Mouse (Mus musculus) liver, embryonic 14.5 days (tissue): ENCODE data around the gene Pan3. TPM values are rescaled to one million over a fixed set of nuclear protein-coding genes. Genes with fewer than 3 reads are reported as not detected.

Experiments used
- ATAC-seq: fragments of 200-750 bp; cut with Nextera tagmentation; 2 replicates; pipeline ENCODE4 v1.8.0; 2017; ENCODE audit warnings: moderate number of reproducible peaks, mild to moderate bottlenecking, moderate library complexity; ENCODE audit not compliant: insufficient read depth
- DNase-seq, 3 experiments: peaks; one replicate each; pipeline ENCODE4 v3.0.0-alpha.2; 2012 to 2013; ENCODE audit warnings: low read depth in 3 of 3, low spot score in 3 of 3
- H3K27ac ChIP-seq: fragments of 300-500 bp; sonication (generic); 2 replicates; pipeline ENCODE4 v1.5.1; 2014; ENCODE audit warnings: moderate library complexity, mild to moderate bottlenecking, control low read depth, inconsistent platforms
- H3K27me3 ChIP-seq: fragments of 300-500 bp; sonication (generic); 2 replicates; pipeline ENCODE4 v1.6.1; 2014; ENCODE audit warnings: mild to moderate bottlenecking, low read length, moderate library complexity; ENCODE audit not compliant: control insufficient read depth, insufficient read depth
- H3K36me3 ChIP-seq: fragments of 300-500 bp; sonication (generic); replicated peaks from 2 replicates; pipeline ENCODE4 v1.6.1; 2014; ENCODE audit warnings: low read depth; ENCODE audit not compliant: control insufficient read depth, insufficient read depth
- H3K4me1 ChIP-seq, 2 experiments: fragments of 200-500 bp in 1 of 2; fragments of 300-500 bp in 1 of 2; sonication (generic) in 1 of 2; replicated peaks; 2 replicates each; pipeline ENCODE4 v1.6.1; 2012 to 2014; ENCODE audit warnings: antibody characterized with exemption in 1 of 2, inconsistent platforms in 1 of 2, low read length in 1 of 2; ENCODE audit not compliant: control insufficient read depth in 2 of 2, insufficient read depth in 2 of 2
- H3K4me2 ChIP-seq: fragments of 300-500 bp; sonication (generic); 2 replicates; pipeline ENCODE4 v1.6.1; 2014; ENCODE audit warnings: low read depth, mild to moderate bottlenecking, control low read depth, moderate library complexity
- H3K4me3 ChIP-seq, 2 experiments: fragments of 200-500 bp in 1 of 2; fragments of 300-500 bp in 1 of 2; sonication (generic) in 1 of 2; 2 replicates each; pipeline ENCODE4 v1.5.1; 2012 to 2014; ENCODE audit warnings: low read depth in 2 of 2, low read length in 2 of 2, mild to moderate bottlenecking in 2 of 2, control low read depth in 1 of 2, inconsistent platforms in 1 of 2, moderate library complexity in 1 of 2; ENCODE audit not compliant: insufficient read depth in 1 of 2
- H3K9ac ChIP-seq: fragments of 300-500 bp; sonication (generic); replicated peaks from 2 replicates; pipeline ENCODE4 v1.6.1; 2014; ENCODE audit warnings: mild to moderate bottlenecking, control low read depth, moderate library complexity
- H3K9me3 ChIP-seq: fragments of 300-500 bp; sonication (generic); 2 replicates; pipeline ENCODE4 v1.6.1; 2016; ENCODE audit warnings: low read length, mixed read lengths; ENCODE audit not compliant: control insufficient read depth
- CTCF ChIP-seq: IDR thresholded peaks from 2 replicates; pipeline ENCODE4 v1.5.1; 2016; ENCODE audit warnings: antibody characterized with exemption, low read depth, control low read depth
- EP300 ChIP-seq: IDR thresholded peaks from 2 replicates; pipeline ENCODE4 v1.6.1; 2016; ENCODE audit warnings: antibody characterized with exemption, low read depth
- WGBS: fragments of 180-500 bp; shearing (Covaris S2); extraction: QIAGEN DNeasy Blood & Tissue Kit; methylation state at CpG from one replicate; pipeline ENCODE4 v1.1.7; 2014; ENCODE audit not compliant: insufficient replicate concordance; 5-methylcytosine and 5-hydroxymethylcytosine counted together
- polyA plus RNA-seq, 2 experiments: library from polyadenylated mRNA; depleted of rRNA in 1 of 2; stranded (reverse) in 1 of 2; unstranded in 1 of 2; fragments of >200 nt; fragmentation: Nextera tagmentation in 1 of 2; extraction: Ambion mirVana in 1 of 2; gene quantifications; 2 replicates each; pipeline versions ENCODE4 v1.2.1 to v1.2.3; 2012 to 2014

Gene Pan3
- polyA plus RNA-seq, 2 experiments, result 17.2 to 31.3 TPM

GRCm38 (mm10) chr5:147430936-147431839 lies 1.2 kb downstream of the Pan3 start:
- peak overlapping the region; percentile 97 for H3K27ac ChIP-seq
- no peaks in the 10 kb centered on the region for H3K9me3 ChIP-seq
- peak overlapping the region; percentile 69 to 95 for H3K4me3 ChIP-seq
- peaks cover 10% of the 10 kb centered on the region for H3K36me3 ChIP-seq
- TF ChIP-seq CTCF (no peak), EP300 (no peak)
- ATAC-seq, result peak; percentile 53
- WGBS, result under 1% methylated on average over 63 of the region's 68 CpGs
- peak overlapping the region; percentile 56 for H3K4me2 ChIP-seq
- H3K4me1 ChIP-seq, result peaks cover 32 to 43% of the 10 kb centered on the region in 2 experiments
- peak overlapping the region; percentile 98 for H3K9ac ChIP-seq
- no peak for DNase-seq
- H3K27me3 ChIP-seq, result no peaks in the 10 kb centered on the region

GRCm38 (mm10) chr5:147432927-147433326 lies 3.0 kb downstream of the Pan3 start:
- ATAC-seq (no peak), DNase-seq (no peak)
- H3K9ac ChIP-seq, result no peak overlapping the region
- peaks cover 40 to 54% of the 10 kb centered on the region in 2 experiments for H3K4me1 ChIP-seq
- WGBS, result 50% methylated on average over 8 of the region's 8 CpGs
- peak overlapping the region; percentile 56 for H3K4me2 ChIP-seq
- no peak overlapping the region for H3K27ac ChIP-seq
- TF ChIP-seq EP300 (no peak), CTCF (no peak)
- no peaks in the 10 kb centered on the region for H3K9me3 ChIP-seq
- no peaks in the 10 kb centered on the region for H3K27me3 ChIP-seq
- H3K4me3 ChIP-seq, result peak overlapping the region; percentile 38 to 69
- H3K36me3 ChIP-seq, result peaks cover 10% of the 10 kb centered on the region

GRCm38 (mm10) chr5:147435224-147435623 lies 5.3 kb downstream of the Pan3 start:
- H3K27me3 ChIP-seq, result no peaks in the 10 kb centered on the region
- no peak overlapping the region for H3K4me3 ChIP-seq
- WGBS, result 27% methylated on average over 4 of the region's 4 CpGs
- peaks cover 10% of the 10 kb centered on the region for H3K36me3 ChIP-seq
- H3K4me2 ChIP-seq, result peak overlapping the region; percentile 18
- H3K4me1 ChIP-seq, result peaks cover 37 to 58% of the 10 kb centered on the region in 2 experiments
- no peak overlapping the region for H3K9ac ChIP-seq
- DNase-seq (no peak), ATAC-seq (no peak)
- no peak overlapping the region for H3K27ac ChIP-seq
- H3K9me3 ChIP-seq, result no peaks in the 10 kb centered on the region
- TF ChIP-seq CTCF (no peak), EP300 (no peak)

- Histone ChIP-seq H3K4me2 (no peak overlapping the region), H3K36me3 (peaks cover 10% of the 10 kb centered on the region), H3K27me3 (no peaks in the 10 kb centered on the region), H3K27ac (no peak overlapping the region), H3K4me1 (peaks cover 41 to 61% of the 10 kb centered on the region in 2 experiments), H3K9ac (no peak overlapping the region), H3K4me3 (no peak overlapping the region), H3K9me3 (no peaks in the 10 kb centered on the region)
- DNase-seq, result no peak
- WGBS, result 44% methylated on average over 2 of the region's 2 CpGs
- no peak for ATAC-seq
- TF ChIP-seq CTCF (no peak), EP300 (no peak)
Observed at GRCm38 (mm10) chr5:147435751-147436150, 5.8 kb downstream of the Pan3 start.

GRCm38 (mm10) chr5:147436491-147436890 lies 6.5 kb downstream of the Pan3 start:
- Histone ChIP-seq H3K4me3 (no peak overlapping the region), H3K9me3 (no peaks in the 10 kb centered on the region), H3K4me2 (peak overlapping the region; percentile 41), H3K9ac (0 out of 2 replicates have a peak overlapping the region, but pooled peaks have one; percentile 13), H3K4me1 (peaks cover 48 to 68% of the 10 kb centered on the region in 2 experiments), H3K27ac (peak overlapping the region; percentile 14; the same call in 1 of the 2 replicates), H3K27me3 (no peaks in the 10 kb centered on the region), H3K36me3 (peaks cover 10% of the 10 kb centered on the region)
- no peak for ATAC-seq
- no peak for TF ChIP-seq CTCF
- 74% methylated on average over 5 of the region's 5 CpGs for WGBS
- no peak for DNase-seq
